Mouse (Mus musculus) layer of hippocampus, adult 2 months (tissue): Measurements from ENCODE around the gene Slc35e1. TPM values are rescaled to one million over a fixed set of nuclear protein-coding genes. Genes with fewer than 3 reads are reported as not detected.

Source experiments
- DNase-seq, 2 experiments: peaks; one replicate each; pipeline ENCODE4 v3.0.0; 2022; ENCODE audit warnings: low spot score in 2 of 2
- H3K27ac ChIP-seq: fragments of 200-600 bp; 2 replicates; pipeline ENCODE4 v1.8.1; 2022
- H3K4me3 ChIP-seq: fragments of 200-600 bp; 2 replicates; pipeline ENCODE4 v1.8.1; 2022; ENCODE audit warnings: mild to moderate bottlenecking
- CTCF ChIP-seq: fragments of 200-600 bp; conservative IDR thresholded peaks from 2 replicates; pipeline ENCODE4 v1.8.1; 2022; ENCODE audit warnings: antibody characterized with exemption, mild to moderate bottlenecking, moderate library complexity
- long read RNA-seq, 2 experiments: library from polyadenylated mRNA; stranded (forward); transcript quantifications; one replicate each; pipeline ENCODE4 v2.0.0; 2021; ENCODE audit warnings: borderline mapping rate in 2 of 2
- total RNA-seq, 2 experiments: library from RNA; stranded (reverse); gene quantifications; 2 replicates each; pipeline ENCODE4 v1.2.3; 2021

Gene Slc35e1
- 10 to 100 TPM; 45.2 to 48.2 TPM for total RNA-seq
- long read RNA-seq, experiment 1, full-length matches to known transcripts: 54 of 59 reads
- long read RNA-seq, experiment 1, partial matches to known transcripts: 0 of 59 reads
- long read RNA-seq, experiment 1, other reads (novel, unspliced or antisense): 5 of 59 reads
- long read RNA-seq, experiment 2, full-length matches to known transcripts: 54 of 65 reads
- long read RNA-seq, experiment 2, partial matches to known transcripts: 2 of 65 reads
- long read RNA-seq, experiment 2, other reads (novel, unspliced or antisense): 9 of 65 reads

DNA sequence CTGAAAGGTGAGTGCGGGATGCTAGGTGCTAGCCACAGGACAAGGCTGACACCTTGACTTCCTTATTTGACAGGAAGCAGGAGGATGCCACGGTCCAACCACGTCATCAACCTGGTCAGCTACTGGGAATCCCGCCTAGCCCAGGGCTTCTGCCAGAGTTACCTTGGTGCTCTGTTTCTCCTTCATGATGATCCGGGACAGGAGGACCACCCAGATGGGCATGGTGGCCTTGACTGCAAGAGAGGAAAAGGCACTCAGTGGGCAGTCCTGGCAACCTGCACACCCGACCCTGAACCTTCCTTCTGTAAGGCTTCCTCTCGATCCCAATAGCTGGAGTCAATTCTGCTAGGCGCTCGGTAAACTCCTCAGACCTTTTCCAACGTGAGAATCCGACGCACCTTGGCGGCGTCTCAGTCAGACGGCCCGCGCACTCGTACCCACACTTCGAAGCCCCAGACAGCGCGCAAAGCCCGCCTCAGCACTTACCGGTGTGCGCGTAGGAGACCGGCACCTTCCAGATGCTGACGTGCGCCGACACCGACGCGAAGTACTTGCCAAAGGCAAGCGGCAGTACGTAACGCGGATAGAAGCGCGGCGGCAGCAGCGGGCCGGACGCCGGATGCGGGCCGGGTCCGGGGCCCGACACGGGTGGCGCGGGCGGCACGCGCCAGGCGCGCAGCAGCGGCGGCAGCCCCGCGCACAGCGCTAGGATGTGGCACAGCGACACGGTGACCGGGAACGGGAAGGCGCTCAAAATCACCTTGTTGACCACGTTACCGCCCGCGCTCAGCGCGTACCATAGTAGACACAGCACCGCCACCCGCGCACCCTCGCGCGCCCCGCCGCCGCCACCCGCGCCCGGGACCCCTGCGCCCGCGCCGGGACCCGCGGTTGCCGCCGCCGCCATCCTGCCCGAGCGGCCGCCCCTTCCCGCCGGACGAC, at the start of gene Slc35e1:
Slc35e1 (minus strand) TSS at position 935 of the 942 bp plus-strand sequence.
- H3K4me3 ChIP-seq: peak within 1 kb of the TSS; percentile 81
- peak within 1 kb of the TSS; percentile 79 for H3K27ac ChIP-seq
- peak in 1 of 2 experiments; percentile 34 for DNase-seq
- no peak for TF ChIP-seq CTCF

GRCm38 (mm10) chr8:72539234-72539633, 46.8 kb upstream of the Slc35e1 start:
- no peak for DNase-seq
- peak; percentile 59 for TF ChIP-seq CTCF
- Histone ChIP-seq H3K4me3 (no peak overlapping the region), H3K27ac (no peak overlapping the region)

DNA sequence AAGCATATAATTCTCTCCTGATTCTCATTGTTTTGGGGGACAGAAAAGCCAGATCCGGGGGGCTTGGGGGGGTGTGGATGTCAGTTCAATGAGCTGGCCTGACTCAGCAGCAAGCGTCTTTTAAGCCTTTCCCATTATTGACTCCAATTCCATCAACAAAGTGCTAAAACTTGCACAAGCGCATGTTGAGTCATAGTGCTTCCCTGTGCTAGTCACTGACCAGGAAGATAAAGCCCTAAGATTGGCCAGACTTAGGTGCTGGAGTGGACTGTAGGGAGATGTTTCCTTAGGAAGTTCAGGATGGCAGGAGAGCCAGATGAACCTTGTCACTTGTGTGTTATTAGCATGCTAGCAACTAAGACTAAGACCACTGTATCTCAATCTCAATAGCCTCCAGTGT, 42.5 kb upstream of the Slc35e1 start:
- Histone ChIP-seq H3K27ac (no peak overlapping the region), H3K4me3 (no peak overlapping the region)
- TF ChIP-seq CTCF: no peak
- DNase-seq: no peak

- TF ChIP-seq CTCF: no peak
- no peak overlapping the region for H3K4me3 ChIP-seq
- DNase-seq: no peak
- no peak overlapping the region for H3K27ac ChIP-seq
Observed at GRCm38 (mm10) chr8:72532103-72532502, 39.7 kb upstream of the Slc35e1 start.

DNA sequence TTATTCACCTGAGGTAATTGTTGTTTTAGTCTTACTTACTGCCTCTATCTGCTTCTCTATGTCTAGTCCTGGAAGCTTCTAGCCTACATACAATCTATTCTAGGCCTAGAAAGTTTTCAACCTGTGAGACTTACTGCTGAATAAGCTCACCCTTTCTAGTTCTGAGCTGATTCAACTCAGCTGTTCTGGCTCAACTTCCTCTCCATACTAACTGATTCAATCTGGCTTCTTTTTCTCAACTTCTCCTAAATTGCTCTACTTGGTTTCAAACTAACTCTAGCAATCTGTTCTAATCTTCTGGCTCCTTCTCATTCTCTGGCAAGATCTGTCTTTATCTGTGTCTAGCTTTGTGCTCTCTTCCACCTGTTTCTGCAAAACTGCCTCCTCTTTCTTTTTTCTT, 29.5 kb upstream of the Slc35e1 start:
- TF ChIP-seq CTCF: no peak
- no peak overlapping the region for H3K4me3 ChIP-seq
- no peak overlapping the region for H3K27ac ChIP-seq
- DNase-seq: no peak

DNA sequence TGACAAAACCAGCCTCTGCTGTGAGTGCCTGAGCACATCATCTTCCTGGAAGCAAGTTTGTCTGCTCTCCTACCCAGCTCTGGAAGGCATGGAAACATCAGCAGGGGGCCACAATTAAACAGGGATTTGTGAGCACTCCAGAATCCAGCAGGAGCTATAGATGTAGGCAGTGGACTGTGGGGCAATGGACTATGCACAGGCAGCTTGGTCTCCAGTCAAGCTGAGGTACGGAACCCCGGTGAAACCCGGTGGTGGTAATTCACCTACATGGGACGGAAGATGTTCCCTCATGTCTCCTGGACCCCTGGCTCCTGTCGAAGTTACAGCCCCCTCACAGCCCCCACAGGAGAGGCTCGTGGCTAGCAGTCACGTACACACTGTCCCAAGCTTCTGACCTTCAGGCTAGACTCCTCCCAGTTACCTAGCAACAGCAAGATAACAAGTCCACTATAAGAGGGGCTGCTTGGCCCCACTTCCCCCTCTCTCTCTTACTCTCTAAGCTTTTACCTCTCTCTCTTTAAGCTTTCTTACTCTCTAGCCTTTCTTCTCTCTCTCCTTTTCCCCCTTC, 25.1 kb upstream of the Slc35e1 start:
- DNase-seq: no peak
- TF ChIP-seq CTCF: no peak
- no peak overlapping the region for H3K4me3 ChIP-seq
- no peak overlapping the region for H3K27ac ChIP-seq

GRCm38 (mm10) chr8:72513158-72513557, 20.7 kb upstream of the Slc35e1 start:
- no peak for DNase-seq
- TF ChIP-seq CTCF: no peak
- H3K4me3 ChIP-seq: no peak overlapping the region
- no peak overlapping the region for H3K27ac ChIP-seq

- no peak overlapping the region for H3K4me3 ChIP-seq
- TF ChIP-seq CTCF: no peak
- DNase-seq: no peak
- no peak overlapping the region for H3K27ac ChIP-seq
Observed at GRCm38 (mm10) chr8:72512648-72513047, 20.2 kb upstream of the Slc35e1 start.

GRCm38 (mm10) chr8:72507505-72507904, 15.1 kb upstream of the Slc35e1 start:
- no peak for TF ChIP-seq CTCF
- DNase-seq: no peak
- Histone ChIP-seq H3K4me3 (no peak overlapping the region), H3K27ac (no peak overlapping the region; the same call in none of the 2 replicates)

DNA sequence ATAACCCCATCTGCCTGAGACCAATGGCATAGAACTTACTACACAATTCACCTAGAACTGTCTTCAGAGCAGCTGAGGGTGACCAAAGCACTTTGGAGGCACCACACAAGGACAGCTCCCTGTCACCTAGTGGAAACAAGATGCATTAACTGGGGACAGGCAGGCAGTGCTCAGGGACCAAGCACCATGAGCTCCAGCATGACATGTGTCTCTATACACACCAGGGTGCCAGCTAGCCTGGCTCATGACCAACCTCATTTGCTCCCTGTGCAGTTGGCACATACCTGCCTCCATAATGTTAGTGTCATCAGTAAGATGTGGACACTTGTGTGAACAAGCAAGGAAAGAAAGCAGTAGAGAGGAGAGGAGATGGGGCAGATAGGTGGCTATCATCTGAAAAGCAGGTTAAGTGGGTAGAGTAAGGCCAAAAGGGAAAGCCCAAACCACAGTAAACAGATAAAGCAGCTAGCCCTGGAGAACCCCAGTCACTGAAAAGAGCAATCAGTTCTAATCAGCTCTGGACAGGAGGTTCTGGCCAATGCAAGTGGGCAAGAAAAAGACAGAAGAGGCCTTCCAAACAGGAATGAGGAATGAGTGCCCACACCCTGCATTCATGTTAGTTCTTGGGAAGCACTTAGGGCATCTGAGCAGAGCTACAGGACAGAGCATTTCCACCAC, 12.4 kb upstream of the Slc35e1 start:
- H3K4me3 ChIP-seq: no peak overlapping the region
- TF ChIP-seq CTCF: peak; percentile 37
- H3K27ac ChIP-seq: peak overlapping the region; percentile 63
- DNase-seq: no peak

DNA sequence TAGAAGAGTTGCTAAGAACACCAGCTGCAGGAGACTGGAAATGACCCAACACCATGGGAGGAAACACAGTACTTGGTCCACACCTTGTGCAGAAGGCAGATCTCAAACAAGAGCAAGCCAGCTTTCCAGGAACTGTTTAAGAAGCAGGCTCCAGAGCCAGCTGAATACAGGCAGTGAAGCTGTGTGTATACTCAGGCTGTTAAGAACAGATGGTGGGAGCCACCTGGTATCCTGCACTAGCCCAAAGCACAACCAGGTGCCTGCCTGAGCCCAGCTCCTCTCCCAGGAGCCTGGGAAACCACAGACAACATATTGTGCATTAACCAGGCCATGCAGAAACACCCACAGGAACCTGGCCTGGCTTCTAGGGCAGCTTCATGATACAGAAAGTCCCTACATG, 11.7 kb upstream of the Slc35e1 start:
- H3K27ac ChIP-seq: peak overlapping the region; percentile 63
- DNase-seq: peak in 1 of 2 experiments; percentile 61
- H3K4me3 ChIP-seq: no peak overlapping the region
- no peak for TF ChIP-seq CTCF

- no peak for DNase-seq
- Histone ChIP-seq H3K4me3 (no peak overlapping the region), H3K27ac (peak overlapping the region; percentile 57)
- no peak for TF ChIP-seq CTCF
Observed at GRCm38 (mm10) chr8:72500521-72500931, 8.1 kb upstream of the Slc35e1 start.
